Mouse (Mus musculus) hindbrain, postnatal 0 days (tissue): ENCODE results near the gene Prkn. TPM values are rescaled to one million over a fixed set of nuclear protein-coding genes. Genes with fewer than 3 reads are reported as not detected.

Experiments used
- ATAC-seq: fragments of 200-750 bp; cut with Nextera tagmentation; 2 replicates; pipeline ENCODE4 v1.8.0; 2017; ENCODE audit warnings: mild to moderate bottlenecking, moderate TSS enrichment, moderate library complexity
- DNase-seq: peaks from one replicate; pipeline ENCODE4 v3.0.0-alpha.2; 2015; ENCODE audit warnings: low spot score
- H3K27ac ChIP-seq: fragments of 300-500 bp; sonication (generic); 2 replicates; pipeline ENCODE4 v1.5.1; 2014; ENCODE audit warnings: mild to moderate bottlenecking
- H3K27me3 ChIP-seq: fragments of 300-500 bp; sonication (generic); 2 replicates; pipeline ENCODE4 v1.6.1; 2014; ENCODE audit warnings: low read length, mixed read lengths; ENCODE audit not compliant: insufficient read depth
- H3K36me3 ChIP-seq: fragments of 300-500 bp; sonication (generic); 2 replicates; pipeline ENCODE4 v1.6.1; 2014; ENCODE audit warnings: low read length, mixed read lengths; ENCODE audit not compliant: insufficient read depth
- H3K4me1 ChIP-seq: fragments of 300-500 bp; sonication (generic); 2 replicates; pipeline ENCODE4 v1.6.1; 2014; ENCODE audit warnings: antibody characterized with exemption, low read length, mixed read lengths; ENCODE audit not compliant: insufficient read depth
- H3K4me2 ChIP-seq: fragments of 300-500 bp; sonication (generic); 2 replicates; pipeline ENCODE4 v1.6.1; 2014; ENCODE audit warnings: low read depth, mild to moderate bottlenecking, low read length, moderate library complexity, mixed read lengths
- H3K4me3 ChIP-seq: fragments of 300-500 bp; sonication (generic); 2 replicates; pipeline ENCODE4 v1.5.1; 2014; ENCODE audit warnings: low read length
- H3K9ac ChIP-seq: fragments of 300-500 bp; sonication (generic); replicated peaks from 2 replicates; pipeline ENCODE4 v1.6.1; 2014; ENCODE audit warnings: mild to moderate bottlenecking, low read length, moderate library complexity, mixed read lengths
- H3K9me3 ChIP-seq: fragments of 300-500 bp; sonication (generic); 2 replicates; pipeline ENCODE4 v1.6.1; 2016; ENCODE audit warnings: low read length, mixed read lengths
- CTCF ChIP-seq: IDR thresholded peaks from 2 replicates; pipeline ENCODE4 v1.5.1; 2016; ENCODE audit warnings: antibody characterized with exemption, control low read depth, low read depth
- WGBS: fragments of 180-500 bp; shearing (Covaris S2); extraction: QIAGEN DNeasy Blood & Tissue Kit; methylation state at CpG from one replicate; pipeline ENCODE4 v1.1.7; 2014; 5-methylcytosine and 5-hydroxymethylcytosine counted together
- polyA plus RNA-seq: library from polyadenylated mRNA; unstranded; fragments of >200 nt; fragmentation: Nextera tagmentation; extraction: Ambion mirVana; gene quantifications from 2 replicates; pipeline ENCODE4 v1.2.1, GENCODE M21; 2015
- total RNA-seq: library from RNA; depleted of rRNA; stranded (reverse); fragments of >200 nt; gene quantifications from 2 replicates; pipeline ENCODE4 v1.2.3, GENCODE M21; 2014

The Prkn gene
- total and polyA plus RNA-seq, 2 experiments from 2014 or later, result 9.3 to 10.7 TPM

- WGBS, result 67% methylated on average over 3 of the region's 3 CpGs
Measured at GRCm38 (mm10) chr17:11417150-11417549, 577.0 kb downstream of the Prkn start.

DNA sequence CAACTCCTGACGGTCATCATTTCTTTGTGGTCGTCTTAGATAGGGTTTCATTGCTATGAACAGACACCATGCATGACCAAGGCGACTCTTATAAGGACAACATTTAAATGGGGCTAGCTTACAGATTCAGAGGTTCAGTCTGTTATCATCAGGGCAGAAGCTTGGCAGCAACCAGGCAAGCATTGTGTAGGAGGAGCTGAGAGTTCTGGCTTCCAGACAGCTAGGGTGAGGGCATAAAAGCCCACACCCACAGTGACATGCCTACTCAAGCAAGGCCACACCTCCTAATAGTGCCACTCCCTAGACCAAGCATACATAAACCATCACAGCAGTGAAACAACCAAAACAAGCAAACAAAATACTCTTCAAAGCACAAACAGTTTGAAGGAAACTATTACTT lies 579.3 kb downstream of the Prkn start:
- no peak for DNase-seq
- Histone ChIP-seq H3K27ac (no peak overlapping the region), H3K4me2 (no peak overlapping the region), H3K4me1 (no peaks in the 10 kb centered on the region), H3K9me3 (no peaks in the 10 kb centered on the region), H3K9ac (no peak overlapping the region), H3K27me3 (no peaks in the 10 kb centered on the region), H3K36me3 (no peaks in the 10 kb centered on the region), H3K4me3 (no peak overlapping the region)
- ATAC-seq, result no peak
- 86% methylated on average over 3 of the region's 3 CpGs for WGBS
- TF ChIP-seq CTCF, result no peak

More at GRCm38 (mm10) chr17:11417150-11417549, 577.0 kb downstream of the Prkn start:
- no peak for TF ChIP-seq CTCF
- Histone ChIP-seq H3K4me3 (no peak overlapping the region), H3K27ac (no peak overlapping the region), H3K9ac (no peak overlapping the region), H3K36me3 (no peaks in the 10 kb centered on the region), H3K4me1 (no peaks in the 10 kb centered on the region), H3K4me2 (no peak overlapping the region), H3K27me3 (no peaks in the 10 kb centered on the region), H3K9me3 (no peaks in the 10 kb centered on the region)
- ATAC-seq, result no peak
- no peak for DNase-seq

DNA sequence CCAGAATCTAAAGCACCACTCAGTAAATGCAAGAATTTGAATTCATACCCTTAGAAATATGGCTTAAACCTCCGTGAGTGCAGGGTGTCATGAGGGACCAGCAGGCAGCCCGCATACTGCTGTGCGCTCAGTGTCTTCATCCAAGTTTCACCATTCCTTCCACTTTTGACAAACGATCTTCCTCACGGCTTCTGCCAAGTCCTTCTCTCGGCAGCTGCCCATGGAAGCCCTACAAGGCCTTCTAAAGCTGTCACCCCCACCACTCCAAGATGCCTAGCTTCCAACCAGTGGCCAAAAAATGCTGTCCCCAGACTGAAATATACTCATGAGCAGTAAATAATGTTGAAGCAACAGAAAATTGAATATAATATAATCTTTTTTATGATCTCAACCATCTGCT lies 580.7 kb downstream of the Prkn start:
- DNase-seq, result no peak
- H3K4me3 ChIP-seq, result no peak overlapping the region
- WGBS, result 62% methylated on average over 6 of the region's 6 CpGs
- no peaks in the 10 kb centered on the region for H3K4me1 ChIP-seq
- H3K27me3 ChIP-seq, result no peaks in the 10 kb centered on the region
- H3K27ac ChIP-seq, result no peak overlapping the region
- no peak for ATAC-seq
- H3K9ac ChIP-seq, result no peak overlapping the region
- TF ChIP-seq CTCF, result no peak
- H3K4me2 ChIP-seq, result no peak overlapping the region
- H3K36me3 ChIP-seq, result no peaks in the 10 kb centered on the region
- no peaks in the 10 kb centered on the region for H3K9me3 ChIP-seq

DNA sequence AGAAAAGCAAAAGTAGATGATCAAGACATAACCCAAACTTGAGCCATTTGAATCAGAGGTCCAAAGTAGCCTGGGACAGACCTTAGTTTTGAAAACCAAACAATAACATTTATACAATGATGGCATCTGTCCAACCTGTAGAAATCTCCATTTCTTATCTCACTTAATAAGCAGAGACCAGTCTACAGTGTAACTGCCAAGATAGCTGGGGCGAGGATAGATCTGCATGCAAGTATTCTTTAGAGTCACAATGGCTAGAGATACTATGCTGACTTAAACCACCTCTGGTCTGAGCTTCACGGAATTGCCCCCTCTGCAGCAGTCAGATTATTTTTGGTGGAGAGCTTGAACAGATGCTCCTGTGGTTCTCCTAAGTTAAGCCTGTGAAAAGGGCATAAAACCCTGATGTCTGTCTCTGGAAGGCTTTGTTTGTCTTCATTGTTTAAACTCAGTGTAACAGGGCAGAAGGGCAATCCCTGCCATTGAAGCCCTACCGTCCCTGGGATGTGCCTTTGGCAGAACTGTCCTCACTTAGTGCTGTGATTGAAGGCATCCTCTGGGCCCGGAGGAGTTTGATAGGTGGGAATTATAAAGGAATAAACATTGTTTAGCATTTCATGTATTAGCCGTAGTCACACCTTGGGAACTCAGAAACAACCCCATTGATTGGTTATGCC lies 581.2 kb downstream of the Prkn start:
- Histone ChIP-seq H3K9ac (no peak overlapping the region), H3K4me1 (no peaks in the 10 kb centered on the region), H3K4me2 (no peak overlapping the region), H3K27ac (no peak overlapping the region), H3K36me3 (no peaks in the 10 kb centered on the region), H3K4me3 (no peak overlapping the region), H3K9me3 (no peaks in the 10 kb centered on the region), H3K27me3 (no peaks in the 10 kb centered on the region)
- no peak for TF ChIP-seq CTCF
- ATAC-seq (no peak), DNase-seq (no peak)
- WGBS, result 31% methylated on average over 5 of the region's 5 CpGs

- 87% methylated on average over 2 of the region's 2 CpGs for WGBS
- no peaks in the 10 kb centered on the region for H3K27me3 ChIP-seq
- no peak for TF ChIP-seq CTCF
- DNase-seq, result no peak
- no peak overlapping the region for H3K27ac ChIP-seq
- no peaks in the 10 kb centered on the region for H3K4me1 ChIP-seq
- H3K4me3 ChIP-seq, result no peak overlapping the region
- H3K36me3 ChIP-seq, result no peaks in the 10 kb centered on the region
- H3K9me3 ChIP-seq, result no peaks in the 10 kb centered on the region
- ATAC-seq, result no peak
- no peak overlapping the region for H3K4me2 ChIP-seq
- no peak overlapping the region for H3K9ac ChIP-seq
Measured at GRCm38 (mm10) chr17:11431323-11431722, 591.1 kb downstream of the Prkn start.

GRCm38 (mm10) chr17:11432593-11432992 lies 592.4 kb downstream of the Prkn start:
- TF ChIP-seq CTCF, result no peak
- no peaks in the 10 kb centered on the region for H3K36me3 ChIP-seq
- H3K9ac ChIP-seq, result no peak overlapping the region
- H3K27ac ChIP-seq, result no peak overlapping the region
- peak; percentile 31 for DNase-seq
- H3K9me3 ChIP-seq, result no peaks in the 10 kb centered on the region
- H3K4me2 ChIP-seq, result no peak overlapping the region
- no peak for ATAC-seq
- no peaks in the 10 kb centered on the region for H3K27me3 ChIP-seq
- no peak overlapping the region for H3K4me3 ChIP-seq
- 67% methylated on average over 2 of the region's 2 CpGs for WGBS
- no peaks in the 10 kb centered on the region for H3K4me1 ChIP-seq

DNA sequence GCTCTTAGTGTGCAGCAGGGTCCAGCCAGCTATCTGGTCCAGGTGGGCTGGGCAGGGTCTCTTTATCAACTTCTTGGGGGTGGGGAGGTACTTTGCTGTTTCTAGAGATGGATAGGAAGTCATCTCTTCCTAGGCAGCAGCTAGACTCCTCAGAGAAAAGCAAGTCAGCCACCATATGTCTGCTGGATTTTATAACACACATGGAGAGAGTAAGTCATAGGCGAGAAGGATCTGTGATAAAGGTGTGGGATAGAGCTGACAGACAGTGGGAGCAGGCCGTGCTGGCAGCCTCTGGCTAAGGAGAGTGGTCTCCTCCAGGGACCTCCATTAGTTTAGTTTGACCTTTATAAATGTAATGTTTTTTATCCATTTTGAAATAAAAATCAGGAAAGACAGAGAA lies 622.5 kb downstream of the Prkn start:
- DNase-seq (no peak), ATAC-seq (no peak)
- Histone ChIP-seq H3K27ac (no peak overlapping the region), H3K4me3 (no peak overlapping the region), H3K4me2 (no peak overlapping the region), H3K9ac (no peak overlapping the region), H3K9me3 (no peaks in the 10 kb centered on the region), H3K4me1 (no peaks in the 10 kb centered on the region), H3K27me3 (no peaks in the 10 kb centered on the region), H3K36me3 (no peaks in the 10 kb centered on the region)
- no peak for TF ChIP-seq CTCF
- 64% methylated on average over 2 of the region's 2 CpGs for WGBS
